Mouse (Mus musculus): ENCODE measurements around the gene Slco2a1.

DNA sequence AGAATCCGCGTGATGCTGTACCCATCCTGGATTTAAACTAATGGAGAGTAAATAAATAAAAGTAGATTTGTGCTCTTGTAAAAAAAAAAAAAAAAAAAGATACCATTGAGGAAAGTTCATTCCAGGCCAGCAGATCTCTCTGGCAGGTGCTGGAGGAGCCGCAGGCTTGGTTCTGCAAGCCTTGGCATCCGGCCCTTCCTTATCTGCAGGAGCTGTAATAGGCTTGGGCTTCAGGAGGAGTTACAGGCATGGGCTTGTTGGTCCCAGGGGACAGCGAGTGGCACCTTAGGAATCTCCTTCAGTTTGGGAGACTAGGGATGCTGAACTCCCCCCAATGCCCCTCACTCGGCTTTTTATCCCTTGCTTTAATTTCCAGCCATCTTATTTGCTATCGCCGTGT is 80.3 kb downstream of the Slco2a1 start:
- TF ChIP-seq POLR2A (IDR thresholded peaks at IDR 0.05; ENCODE audit: borderline replicate concordance, low read depth, low read length): no peak
- no peak for TF ChIP-seq CTCF (IDR thresholded peaks at IDR 0.05; ENCODE audit: low read depth, low read length)
